Mouse (Mus musculus): ENCODE results near the gene 1810010D01Rik.

Gene 1810010D01Rik

GRCm38 (mm10) chr7:145173563-145173962 is 34.4 kb downstream of the 1810010D01Rik start:
- no peak for DNase-seq

- DNase-seq, result no peak
These were observed 34.8 kb downstream of the 1810010D01Rik start for GRCm38 (mm10) chr7:145173116-145173515.

GRCm38 (mm10) chr7:145169703-145170102 is 38.2 kb downstream of the 1810010D01Rik start:
- no peak for DNase-seq

- peak; percentile 67 for DNase-seq
These were observed 48.4 kb downstream of the 1810010D01Rik start for GRCm38 (mm10) chr7:145159283-145160240.

Data from kidney, postnatal 14 days (tissue).